ENCODE assay signal across 13 mouse cellular contexts in genomic region chr14:108791296-108791695, GRCm38 (mm10).
A peak's percentile ranks its signal among the peaks of the same experiment; 100 is the strongest.
DNase-seq lines count a peak whose midpoint lies in the region; ATAC-seq and TF ChIP-seq lines count a peak whose summit lies in the region.
"Had no signal": no experiment of that assay in that cellular context is flagged by ENCODE, and none has a peak within 500 bp of the region (broad histone marks: within the 10 kb centered on the region; RNA-seq: fewer than 3 reads in every experiment).

No protein-coding gene starts in this region.

- WGBS in forebrain, embryonic 13.5 days = 14% methylated on average over 1 of the region's 1 CpGs
- WGBS in forebrain, embryonic 12.5 days = 14% methylated on average over 1 of the region's 1 CpGs
- 37% methylated on average over 1 of the region's 1 CpGs for WGBS in liver, embryonic 11.5 days

- TF ChIP-seq CTCF in MEL (IDR thresholded peaks at IDR 0.05 in 2 of 3, conservative IDR thresholded peaks at IDR 0.05 in 1 of 3; ENCODE audit: control insufficient read depth in 1 of 3, insufficient read depth in 1 of 3, low read depth in 2 of 3, low read length in 3 of 3, poor library complexity in 1 of 3, severe bottlenecking in 1 of 3) = no peak

- no peak overlapping the region for H3K4me2 ChIP-seq in forebrain, embryonic 13.5 days
- H3K4me2 ChIP-seq in forebrain, embryonic 12.5 days = no peak overlapping the region
- no peak overlapping the region for H3K4me2 ChIP-seq in liver, embryonic 11.5 days
- H3K4me2 ChIP-seq: hindbrain, embryonic 13.5 days; midbrain, embryonic 12.5 days had no signal

- TF ChIP-seq EP300 in MEL (IDR thresholded peaks at IDR 0.05; ENCODE audit: low read depth in 1 of 2, low read length in 2 of 2) = peak; percentile 83 to 92

- H3K27me3 ChIP-seq in forebrain, embryonic 13.5 days = no peaks in the 10 kb centered on the region
- no peaks in the 10 kb centered on the region for H3K27me3 ChIP-seq in forebrain, embryonic 12.5 days
- no peaks in the 10 kb centered on the region for H3K27me3 ChIP-seq in MEL (ENCODE audit: control insufficient read depth in 1 of 2, insufficient read depth in 2 of 2, low read length in 2 of 2)
- H3K27me3 ChIP-seq in liver, embryonic 11.5 days (replicated peaks; ENCODE audit: control insufficient read depth, insufficient read depth, low read length) = no peaks in the 10 kb centered on the region
- H3K27me3 ChIP-seq: CH12.LX; hindbrain, embryonic 13.5 days; midbrain, embryonic 12.5 days had no signal

- no peak overlapping the region for H3K9ac ChIP-seq in forebrain, embryonic 13.5 days
- no peak overlapping the region for H3K9ac ChIP-seq in forebrain, embryonic 12.5 days
- H3K9ac ChIP-seq in MEL (ENCODE audit: control insufficient read depth, low read depth, low read length, poor library complexity, severe bottlenecking) = no peak overlapping the region
- H3K9ac ChIP-seq in liver, embryonic 11.5 days (ENCODE audit: low read depth, low read length) = no peak overlapping the region
- H3K9ac ChIP-seq: hindbrain, embryonic 13.5 days; midbrain, embryonic 12.5 days had no signal

- H3K9me3 ChIP-seq in forebrain, embryonic 13.5 days (replicated peaks) = no peaks in the 10 kb centered on the region
- H3K9me3 ChIP-seq in forebrain, embryonic 12.5 days = no peaks in the 10 kb centered on the region
- no peaks in the 10 kb centered on the region for H3K9me3 ChIP-seq in MEL (replicated peaks; ENCODE audit: insufficient read depth, low read length)
- H3K9me3 ChIP-seq in liver, embryonic 11.5 days (ENCODE audit: control insufficient read depth, low read length) = no peaks in the 10 kb centered on the region
- H3K9me3 ChIP-seq: hindbrain, embryonic 13.5 days; midbrain, embryonic 12.5 days had no signal

- no peak overlapping the region for H3K4me3 ChIP-seq in forebrain, embryonic 13.5 days
- H3K4me3 ChIP-seq in forebrain, embryonic 12.5 days (replicated peaks) = no peak overlapping the region
- H3K4me3 ChIP-seq in MEL (ENCODE audit: control insufficient read depth in 1 of 2, insufficient read depth in 1 of 2, low read depth in 2 of 2, low read length in 2 of 2) = no peak overlapping the region
- H3K4me3 ChIP-seq in liver, embryonic 11.5 days (ENCODE audit: low read depth, low read length) = no peak overlapping the region
- H3K4me3 ChIP-seq: hindbrain, embryonic 13.5 days; midbrain, embryonic 12.5 days had no signal

- DNase-seq in MEL (ENCODE audit: low read depth, low spot score) = peak; percentile 93
- peak; percentile 10 to 14 for DNase-seq in frontal cortex, postnatal 10 days (ENCODE audit: low spot score in 2 of 2)
- peak; percentile 17 for DNase-seq in left cerebral cortex, postnatal 4 days
- DNase-seq in adipocyte (ENCODE audit: low spot score) = no peak
- DNase-seq in urinary bladder, postnatal 10 days (ENCODE audit: low spot score) = no peak
- no peak for DNase-seq in liver, embryonic 11.5 days (ENCODE audit: low spot score)
- DNase-seq: kidney, postnatal 4 days; lung, adult 18-20 months had no signal

- peaks cover 7% of the 10 kb centered on the region; the same call in 1 of the 2 replicates for H3K4me1 ChIP-seq in forebrain, embryonic 13.5 days
- H3K4me1 ChIP-seq in forebrain, embryonic 12.5 days = no peaks in the 10 kb centered on the region
- H3K4me1 ChIP-seq in MEL (ENCODE audit: control insufficient read depth in 1 of 2, insufficient read depth in 2 of 2, low read length in 2 of 2) = peaks cover 2 to 6% of the 10 kb centered on the region in 2 experiments; a peak in 2 of 4 replicates
- no peaks in the 10 kb centered on the region for H3K4me1 ChIP-seq in liver, embryonic 11.5 days (replicated peaks; ENCODE audit: control insufficient read depth, insufficient read depth, low read length)

- H3K79me2 ChIP-seq in MEL (ENCODE audit: control insufficient read depth, insufficient read depth, low read length, poor library complexity) = no peaks in the 10 kb centered on the region

- intact Hi-C loops in left cerebral cortex, postnatal 4 days (cut with DNase I) = no loop called here

- H3K27ac ChIP-seq in forebrain, embryonic 13.5 days = no peak overlapping the region
- H3K27ac ChIP-seq in forebrain, embryonic 12.5 days = no peak overlapping the region
- H3K27ac ChIP-seq in MEL (ENCODE audit: control insufficient read depth, low read depth, low read length) = no peak overlapping the region
- H3K27ac ChIP-seq in liver, embryonic 11.5 days (ENCODE audit: low read depth, low read length) = no peak overlapping the region
- H3K27ac ChIP-seq: hindbrain, embryonic 13.5 days; midbrain, embryonic 12.5 days had no signal

- ATAC-seq in forebrain, embryonic 13.5 days = 0 out of 2 replicates have a peak, but pooled peaks have one; percentile 16
- no peak; the same call in 1 of the 2 replicates for ATAC-seq in forebrain, embryonic 12.5 days (ENCODE audit: low FRiP score)
- no peak for ATAC-seq in liver, embryonic 11.5 days (replicated peaks; ENCODE audit: low FRiP score)

- no peak for TF ChIP-seq POLR2A in MEL (IDR thresholded peaks at IDR 0.05; ENCODE audit: control insufficient read depth in 1 of 2, insufficient read depth in 1 of 2, low read depth in 1 of 2, low read length in 2 of 2, poor library complexity in 1 of 2)

- no peaks in the 10 kb centered on the region for H3K36me3 ChIP-seq in forebrain, embryonic 13.5 days (ENCODE audit: poor library complexity, severe bottlenecking)
- no peaks in the 10 kb centered on the region for H3K36me3 ChIP-seq in forebrain, embryonic 12.5 days (replicated peaks)
- peaks cover 0 to 9% of the 10 kb centered on the region in 2 experiments; a peak in 2 of 4 replicates for H3K36me3 ChIP-seq in MEL (ENCODE audit: control insufficient read depth in 1 of 2, insufficient read depth in 2 of 2, low read length in 2 of 2)
- H3K36me3 ChIP-seq in liver, embryonic 11.5 days (ENCODE audit: control insufficient read depth, insufficient read depth, low read length) = no peaks in the 10 kb centered on the region
- H3K36me3 ChIP-seq: hindbrain, embryonic 13.5 days; midbrain, embryonic 12.5 days had no signal

- no peak for TF ChIP-seq RAD21 in MEL (IDR thresholded peaks at IDR 0.05; ENCODE audit: low read depth, low read length)

TF ChIP-seq in MEL, 35 proteins besides CTCF, POLR2A, EP300 and RAD21:
- no peak for TF ChIP-seq CHD1 (IDR thresholded peaks at IDR 0.05; ENCODE audit: low read depth, low read length)
- TF ChIP-seq USF2 (IDR thresholded peaks at IDR 0.05; ENCODE audit: borderline replicate concordance in 1 of 2, insufficient read depth in 1 of 2, low read depth in 1 of 2, low read length in 2 of 2) = no peak
- TF ChIP-seq MEF2A (IDR thresholded peaks at IDR 0.05; ENCODE audit: extremely low read depth, insufficient replicate concordance, low read depth, low read length, poor library complexity, severe bottlenecking) = no peak
- TF ChIP-seq TCF12 (IDR thresholded peaks at IDR 0.05; ENCODE audit: low read depth, low read length) = peak; percentile 37; the same call in 1 of the 2 replicates
- TF ChIP-seq BHLHE40 (IDR thresholded peaks at IDR 0.05; ENCODE audit: borderline replicate concordance, low read depth, low read length) = no peak; the same call in 1 of the 2 replicates
- no peak for TF ChIP-seq NRF1 (IDR thresholded peaks at IDR 0.05; ENCODE audit: insufficient read depth, low read depth, low read length, poor library complexity, severe bottlenecking)
- peak; percentile 93 for TF ChIP-seq RCOR1 (IDR thresholded peaks at IDR 0.05; ENCODE audit: low read depth, low read length)
- TF ChIP-seq GATA1 (IDR thresholded peaks at IDR 0.05; ENCODE audit: low read depth, low read length) = peak; percentile 87
- peak; percentile 66 for TF ChIP-seq ETS1 (IDR thresholded peaks at IDR 0.05; ENCODE audit: low read depth, low read length)
- TF ChIP-seq MYB (IDR thresholded peaks at IDR 0.05; ENCODE audit: low read depth, low read length) = no peak
- TF ChIP-seq SIN3A (IDR thresholded peaks at IDR 0.05; ENCODE audit: low read length) = peak; percentile 21; the same call in 1 of the 2 replicates
- TF ChIP-seq SMC3 (IDR thresholded peaks at IDR 0.05; ENCODE audit: low read depth, low read length) = no peak
- TF ChIP-seq E2F4 (IDR thresholded peaks at IDR 0.05; ENCODE audit: borderline replicate concordance, low read depth, low read length) = no peak
- TF ChIP-seq GABPA (IDR thresholded peaks at IDR 0.05; ENCODE audit: low read depth, low read length) = no peak
- no peak for TF ChIP-seq TAL1 (IDR thresholded peaks at IDR 0.05; ENCODE audit: low read length)
- no peak for TF ChIP-seq MXI1 (IDR thresholded peaks at IDR 0.05; ENCODE audit: low read depth, low read length)

Comparison
In these comparisons a context has a peak if more than half of its experiments do, and no peak if none do; other contexts are left out.
1. DNase-seq: peak in MEL (single experiment), frontal cortex, postnatal 10 days (2 of 2) and left cerebral cortex, postnatal 4 days (single experiment); none in adipocyte (single experiment), urinary bladder, postnatal 10 days (single experiment) and liver, embryonic 11.5 days (single experiment).